Mouse (Mus musculus) liver, adult 2 months (tissue): ENCODE measurements at regions not wholly inside any gene's neighbourhood (a gene's known extent, or its start where the extent isn't known, plus 50 kb on each side); places are given as distances from the start of the nearest gene placed in this dataset.

Experiments used
- DNase-seq: peaks from one replicate; pipeline ENCODE4 v3.0.0-alpha.2; 2011; ENCODE audit warnings: low read depth, low spot score; ENCODE audit errors: extremely low read depth
- H3K27ac ChIP-seq: fragments of 200-500 bp; replicated peaks from 2 replicates; pipeline ENCODE4 v1.5.1; 2012; ENCODE audit warnings: low read depth, mild to moderate bottlenecking, control low read depth, inconsistent platforms, low read length; ENCODE audit not compliant: insufficient read depth
- H3K27me3 ChIP-seq: fragments of 200-500 bp; 2 replicates; pipeline ENCODE4 v1.6.1; 2012; ENCODE audit warnings: mild to moderate bottlenecking, moderate library complexity, low read length, inconsistent platforms; ENCODE audit not compliant: control insufficient read depth, insufficient read depth
- H3K36me3 ChIP-seq: fragments of 200-500 bp; 2 replicates; pipeline ENCODE4 v1.6.1; 2012; ENCODE audit warnings: low read length, inconsistent platforms; ENCODE audit not compliant: control insufficient read depth, insufficient read depth
- H3K4me1 ChIP-seq: fragments of 200-500 bp; 2 replicates; pipeline ENCODE4 v1.6.1; 2011; ENCODE audit warnings: low read length; ENCODE audit not compliant: control insufficient read depth, insufficient read depth
- H3K4me3 ChIP-seq: fragments of 200-500 bp; 2 replicates; pipeline ENCODE4 v1.5.1; 2011; ENCODE audit warnings: low read depth, mild to moderate bottlenecking, control low read depth, low read length, moderate library complexity; ENCODE audit not compliant: insufficient read depth
- H3K79me2 ChIP-seq: fragments of 200-500 bp; 2 replicates; pipeline ENCODE4 v1.6.1; 2012; ENCODE audit warnings: inconsistent platforms, mild to moderate bottlenecking, low read length, moderate library complexity; ENCODE audit not compliant: control insufficient read depth, insufficient read depth
- H3K9ac ChIP-seq: fragments of 200-500 bp; 2 replicates; pipeline ENCODE4 v1.6.1; 2012; ENCODE audit warnings: low read depth, mild to moderate bottlenecking, control low read depth, inconsistent platforms, low read length
- CTCF ChIP-seq: fragments of 200-500 bp; IDR thresholded peaks from 2 replicates; pipeline ENCODE4 v1.5.1; 2011; ENCODE audit warnings: low read depth, low read length, control low read depth
- POLR2A ChIP-seq: fragments of 200-500 bp; IDR thresholded peaks from 2 replicates; pipeline ENCODE4 v1.6.1; 2011; ENCODE audit warnings: low read length, control low read depth; ENCODE audit not compliant: insufficient read depth; ENCODE audit errors: extremely low read depth
- WGBS: fragments of 180-500 bp; shearing (Covaris S2); methylation state at CpG from one replicate; pipeline ENCODE4 v1.1.7; 2018; 5-methylcytosine and 5-hydroxymethylcytosine counted together

- no peaks in the 10 kb centered on the region for H3K4me1 ChIP-seq
- no peaks in the 10 kb centered on the region for H3K36me3 ChIP-seq
- TF ChIP-seq CTCF (no peak), POLR2A (no peak)
- WGBS: 86% methylated on average over 6 of the region's 6 CpGs
- H3K9ac ChIP-seq: no peak overlapping the region
- H3K27ac ChIP-seq: no peak overlapping the region
- H3K27me3 ChIP-seq: no peaks in the 10 kb centered on the region
- DNase-seq: no peak
- H3K79me2 ChIP-seq: no peaks in the 10 kb centered on the region
- H3K4me3 ChIP-seq: no peak overlapping the region
These were observed 76.7 kb upstream of the Tll1 start for GRCm38 (mm10) chr8:64282806-64283205.

GRCm38 (mm10) chr8:64281598-64281997 is 75.5 kb upstream of the Tll1 start:
- Histone ChIP-seq H3K9ac (no peak overlapping the region), H3K36me3 (no peaks in the 10 kb centered on the region), H3K27me3 (no peaks in the 10 kb centered on the region), H3K4me3 (no peak overlapping the region), H3K79me2 (no peaks in the 10 kb centered on the region), H3K4me1 (no peaks in the 10 kb centered on the region), H3K27ac (no peak overlapping the region)
- TF ChIP-seq POLR2A: no peak
- TF ChIP-seq CTCF: no peak
- DNase-seq: no peak
- WGBS: 63% methylated on average over 3 of the region's 3 CpGs

- H3K9ac ChIP-seq: no peak overlapping the region
- no peak for DNase-seq
- no peaks in the 10 kb centered on the region for H3K79me2 ChIP-seq
- TF ChIP-seq CTCF: no peak
- no peak for TF ChIP-seq POLR2A
- no peak overlapping the region for H3K27ac ChIP-seq
- no peaks in the 10 kb centered on the region for H3K36me3 ChIP-seq
- H3K4me1 ChIP-seq: no peaks in the 10 kb centered on the region
- H3K27me3 ChIP-seq: no peaks in the 10 kb centered on the region
- H3K4me3 ChIP-seq: no peak overlapping the region
These were observed 74.3 kb upstream of the Tll1 start for GRCm38 (mm10) chr8:64280391-64280790.

DNA sequence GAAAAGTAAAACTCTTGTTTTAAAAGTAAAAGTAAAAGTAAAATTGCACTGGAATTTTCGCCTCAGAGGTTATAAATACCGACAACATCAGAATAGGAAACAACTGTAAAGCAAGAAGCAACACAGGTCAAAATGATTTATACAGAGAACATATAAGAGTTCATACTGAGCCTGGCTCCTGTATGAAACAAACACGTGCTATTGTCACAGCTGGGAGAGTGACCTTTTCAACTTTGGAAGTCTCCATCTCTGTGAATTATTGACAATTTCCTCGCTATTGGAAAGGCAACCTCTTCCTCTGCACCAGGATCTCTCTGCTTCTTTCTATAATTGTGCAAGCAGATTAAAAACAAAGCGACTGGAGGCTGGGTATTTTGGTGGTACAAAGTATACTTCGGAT is 70.0 kb upstream of the Tll1 start:
- no peak overlapping the region for H3K4me3 ChIP-seq
- TF ChIP-seq POLR2A (no peak), CTCF (no peak)
- DNase-seq: peak; percentile 2
- H3K79me2 ChIP-seq: no peaks in the 10 kb centered on the region
- H3K27me3 ChIP-seq: no peaks in the 10 kb centered on the region
- H3K4me1 ChIP-seq: no peaks in the 10 kb centered on the region
- 44% methylated on average over 6 of the region's 6 CpGs for WGBS
- H3K36me3 ChIP-seq: no peaks in the 10 kb centered on the region
- no peak overlapping the region for H3K9ac ChIP-seq
- H3K27ac ChIP-seq: no peak overlapping the region

DNA sequence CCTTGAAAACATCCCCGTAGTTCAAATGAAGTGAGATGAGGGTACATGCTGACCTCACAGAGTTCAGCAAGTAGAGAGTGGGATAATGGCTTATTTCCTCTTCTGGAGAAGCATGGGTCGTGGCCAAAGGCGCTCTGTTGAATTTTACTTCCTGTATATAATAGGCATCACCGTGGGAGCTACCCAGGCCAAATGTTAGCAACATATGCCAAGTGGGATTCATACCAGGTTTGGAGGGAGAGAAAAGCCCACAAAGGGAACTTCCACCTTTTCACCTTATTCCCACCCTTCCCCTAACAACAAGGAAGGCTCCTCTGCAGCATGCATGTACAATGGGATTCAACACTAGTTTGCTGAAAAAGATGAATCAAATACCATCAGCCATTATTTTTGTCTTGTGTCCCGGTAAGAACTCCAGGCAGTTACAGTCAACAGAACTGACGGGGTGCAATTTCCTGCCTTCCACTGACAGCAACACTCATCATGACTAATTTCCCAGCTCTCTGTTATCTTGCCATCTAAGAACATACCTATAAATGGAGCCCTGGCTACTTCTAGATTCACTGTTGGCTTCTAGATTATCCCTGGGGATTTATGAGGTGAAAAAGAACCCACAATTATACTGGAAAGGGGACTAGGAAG is 59.4 kb upstream of the Tll1 start:
- Histone ChIP-seq H3K36me3 (no peaks in the 10 kb centered on the region), H3K4me3 (no peak overlapping the region), H3K27ac (no peak overlapping the region), H3K9ac (no peak overlapping the region), H3K79me2 (no peaks in the 10 kb centered on the region), H3K4me1 (no peaks in the 10 kb centered on the region), H3K27me3 (no peaks in the 10 kb centered on the region)
- TF ChIP-seq POLR2A: no peak
- TF ChIP-seq CTCF: no peak
- 63% methylated on average over 6 of the region's 6 CpGs for WGBS
- no peak for DNase-seq
